Mouse (Mus musculus) hindbrain, embryonic 15.5 days (tissue): Measurements from ENCODE around the gene Znhit2. TPM values are rescaled to one million over a fixed set of nuclear protein-coding genes. Genes with fewer than 3 reads are reported as not detected.
A peak's percentile ranks its signal among the peaks of the same experiment; 100 is the strongest.

Experiments
- ATAC-seq: fragments of 200-750 bp; cut with Nextera tagmentation; 2 replicates; pipeline ENCODE4 v1.8.0; 2017; ENCODE audit warnings: low read depth, moderate number of reproducible peaks, moderate TSS enrichment; ENCODE audit not compliant: low FRiP score
- H3K27ac ChIP-seq: fragments of 300-500 bp; sonication (generic); replicated peaks from 2 replicates; pipeline ENCODE4 v1.5.1; 2015; ENCODE audit warnings: mild to moderate bottlenecking, inconsistent platforms
- H3K27me3 ChIP-seq: fragments of 300-500 bp; sonication (generic); 2 replicates; pipeline ENCODE4 v1.6.1; 2015; ENCODE audit warnings: control low read depth, inconsistent platforms
- H3K36me3 ChIP-seq: fragments of 300-500 bp; sonication (generic); 2 replicates; pipeline ENCODE4 v1.6.1; 2015; ENCODE audit warnings: control low read depth, inconsistent platforms
- H3K4me1 ChIP-seq: fragments of 300-500 bp; sonication (generic); replicated peaks from 2 replicates; pipeline ENCODE4 v1.6.1; 2015; ENCODE audit warnings: control low read depth, inconsistent platforms
- H3K4me2 ChIP-seq: fragments of 300-500 bp; sonication (generic); 2 replicates; pipeline ENCODE4 v1.6.1; 2015; ENCODE audit warnings: moderate library complexity, mild to moderate bottlenecking, inconsistent platforms
- H3K4me3 ChIP-seq: fragments of 300-500 bp; sonication (generic); 2 replicates; pipeline ENCODE4 v1.5.1; 2015; ENCODE audit warnings: mild to moderate bottlenecking, inconsistent platforms
- H3K9ac ChIP-seq: fragments of 300-500 bp; sonication (generic); 2 replicates; pipeline ENCODE4 v1.6.1; 2015; ENCODE audit warnings: inconsistent platforms
- H3K9me3 ChIP-seq: fragments of 300-500 bp; sonication (generic); 2 replicates; pipeline ENCODE4 v1.6.1; 2016; ENCODE audit warnings: control low read depth, inconsistent platforms
- WGBS: fragments of 180-500 bp; shearing (Covaris S2); methylation state at CpG from one replicate; pipeline ENCODE4 v1.1.7; 2015; 5-methylcytosine and 5-hydroxymethylcytosine counted together
- polyA plus RNA-seq: library from polyadenylated mRNA; unstranded; fragments of >200 nt; fragmentation: Nextera tagmentation; extraction: Ambion mirVana; gene quantifications from 2 replicates; pipeline ENCODE4 v1.2.1, GENCODE M21; 2015

The Znhit2 gene
- polyA plus RNA-seq, 1 experiment from 2014 or later: 34.8 TPM

- Histone ChIP-seq H3K9ac (no peak overlapping the region), H3K4me2 (0 out of 2 replicates have a peak overlapping the region, but pooled peaks have one; percentile 98)
Observed at GRCm38 (mm10) chr19:6048681-6049410, 12.1 kb upstream of the Znhit2 start.

GRCm38 (mm10) chr19:6052516-6052915 is 8.5 kb upstream of the Znhit2 start:
- H3K9me3 ChIP-seq: no peaks in the 10 kb centered on the region
- no peak overlapping the region for H3K4me3 ChIP-seq
- H3K9ac ChIP-seq: no peak overlapping the region
- no peaks in the 10 kb centered on the region for H3K27me3 ChIP-seq
- WGBS: 86% methylated on average over 7 of the region's 7 CpGs
- peaks cover 69% of the 10 kb centered on the region for H3K36me3 ChIP-seq
- no peak overlapping the region for H3K4me2 ChIP-seq
- ATAC-seq: no peak
- peaks cover 26% of the 10 kb centered on the region for H3K4me1 ChIP-seq
- H3K27ac ChIP-seq: no peak overlapping the region

More at GRCm38 (mm10) chr19:6048681-6049410, 12.1 kb upstream of the Znhit2 start:
- WGBS: 91% methylated on average over 11 of the region's 11 CpGs
- H3K9me3 ChIP-seq: no peaks in the 10 kb centered on the region
- no peaks in the 10 kb centered on the region for H3K27me3 ChIP-seq
- no peak overlapping the region for H3K4me3 ChIP-seq
- ATAC-seq: no peak
- peaks cover 27% of the 10 kb centered on the region for H3K4me1 ChIP-seq
- no peak overlapping the region for H3K27ac ChIP-seq
- H3K36me3 ChIP-seq: peaks cover 57% of the 10 kb centered on the region

- 88% methylated on average over 5 of the region's 5 CpGs for WGBS
Observed at GRCm38 (mm10) chr19:6054296-6054695, 6.7 kb upstream of the Znhit2 start.

GRCm38 (mm10) chr19:6056696-6057095 is 4.3 kb upstream of the Znhit2 start:
- WGBS: 60% methylated on average over 4 of the region's 4 CpGs
- Histone ChIP-seq H3K4me3 (peak overlapping the region; percentile 92), H3K36me3 (peaks cover 38% of the 10 kb centered on the region)

More at GRCm38 (mm10) chr19:6054296-6054695, 6.7 kb upstream of the Znhit2 start:
- no peak for ATAC-seq
- Histone ChIP-seq H3K27me3 (no peaks in the 10 kb centered on the region), H3K4me1 (peaks cover 23% of the 10 kb centered on the region), H3K27ac (no peak overlapping the region), H3K9me3 (no peaks in the 10 kb centered on the region), H3K36me3 (peaks cover 58% of the 10 kb centered on the region), H3K9ac (no peak overlapping the region), H3K4me3 (no peak overlapping the region), H3K4me2 (no peak overlapping the region)

GRCm38 (mm10) chr19:6057313-6058096 is 3.5 kb upstream of the Znhit2 start, which contains the start of the genes Mrpl49 and Fau:
Gene Mrpl49 (minus strand): TSS chr19:6057785.
Gene Fau (plus strand): TSS chr19:6057844.
- peaks cover 30% of the 10 kb centered on the region for H3K36me3 ChIP-seq
- H3K9me3 ChIP-seq: no peaks in the 10 kb centered on the region
- no peaks in the 10 kb centered on the region for H3K27me3 ChIP-seq
- H3K9ac ChIP-seq: peak within 1 kb of the TSS; percentile 89
- peak within 1 kb of the TSS; percentile 88 for H3K27ac ChIP-seq
- under 1% methylated on average over 63 of the region's 63 CpGs for WGBS
- ATAC-seq: peak; percentile 90
- peak within 1 kb of the TSS; percentile 92 for H3K4me3 ChIP-seq
- H3K4me1 ChIP-seq: peaks cover 37% of the 10 kb centered on the region
- peak within 1 kb of the TSS; percentile 88 for H3K4me2 ChIP-seq

More at GRCm38 (mm10) chr19:6056696-6057095, 4.3 kb upstream of the Znhit2 start:
- ATAC-seq: no peak
- H3K4me2 ChIP-seq: peak overlapping the region; percentile 88
- no peak overlapping the region for H3K27ac ChIP-seq
- no peaks in the 10 kb centered on the region for H3K9me3 ChIP-seq
- H3K4me1 ChIP-seq: peaks cover 28% of the 10 kb centered on the region
- peak overlapping the region; percentile 89 for H3K9ac ChIP-seq
- H3K27me3 ChIP-seq: no peaks in the 10 kb centered on the region

GRCm38 (mm10) chr19:6058513-6058912 is 2.5 kb upstream of the Znhit2 start:
- Histone ChIP-seq H3K9ac (peak overlapping the region; percentile 88), H3K4me2 (peak overlapping the region; percentile 88), H3K4me3 (peak overlapping the region; percentile 92), H3K4me1 (peaks cover 47% of the 10 kb centered on the region), H3K27ac (peak overlapping the region; percentile 88; the same call in 1 of the 2 replicates), H3K9me3 (no peaks in the 10 kb centered on the region), H3K27me3 (no peaks in the 10 kb centered on the region), H3K36me3 (peaks cover 20% of the 10 kb centered on the region)
- ATAC-seq: no peak
- WGBS: 39% methylated on average over 5 of the region's 5 CpGs

- no peaks in the 10 kb centered on the region for H3K27me3 ChIP-seq
- 89% methylated on average over 5 of the region's 5 CpGs for WGBS
- peak overlapping the region; percentile 88 for H3K9ac ChIP-seq
- H3K4me1 ChIP-seq: peaks cover 51% of the 10 kb centered on the region
- H3K4me2 ChIP-seq: peak overlapping the region; percentile 88
- peak overlapping the region; percentile 92 for H3K4me3 ChIP-seq
- H3K36me3 ChIP-seq: peaks cover 15% of the 10 kb centered on the region
- ATAC-seq: no peak
- H3K9me3 ChIP-seq: no peaks in the 10 kb centered on the region
- H3K27ac ChIP-seq: no peak overlapping the region
Observed at GRCm38 (mm10) chr19:6058966-6059365, 2.0 kb upstream of the Znhit2 start.

- H3K36me3 ChIP-seq: peaks cover 4% of the 10 kb centered on the region; the same call in 1 of the 2 replicates
- H3K27ac ChIP-seq: peak overlapping the region; percentile 93
- peaks cover 62% of the 10 kb centered on the region for H3K4me1 ChIP-seq
- H3K27me3 ChIP-seq: no peaks in the 10 kb centered on the region
- H3K4me2 ChIP-seq: peak overlapping the region; percentile 99
- WGBS: 1% methylated on average over 44 of the region's 44 CpGs
- peak; percentile 1; the same call in 1 of the 2 replicates for ATAC-seq
- H3K9ac ChIP-seq: peak overlapping the region; percentile 98
- H3K4me3 ChIP-seq: peak overlapping the region; percentile 93
- H3K9me3 ChIP-seq: no peaks in the 10 kb centered on the region
Observed at GRCm38 (mm10) chr19:6061641-6062302, 780 bp downstream of the Znhit2 start.

GRCm38 (mm10) chr19:6062418-6062817 is 1.4 kb downstream of the Znhit2 start:
- Histone ChIP-seq H3K27ac (peak overlapping the region; percentile 93; the same call in 1 of the 2 replicates), H3K4me1 (peaks cover 62% of the 10 kb centered on the region)

GRCm38 (mm10) chr19:6063081-6063480 is 2.1 kb downstream of the Znhit2 start:
- Histone ChIP-seq H3K27me3 (no peaks in the 10 kb centered on the region), H3K4me3 (no peak overlapping the region), H3K9ac (no peak overlapping the region), H3K4me1 (peaks cover 65% of the 10 kb centered on the region), H3K27ac (no peak overlapping the region), H3K4me2 (peak overlapping the region; percentile 99; the same call in 1 of the 2 replicates), H3K9me3 (no peaks in the 10 kb centered on the region), H3K36me3 (peaks cover 4% of the 10 kb centered on the region; the same call in 1 of the 2 replicates)
- no peak for ATAC-seq
- 89% methylated on average over 6 of the region's 6 CpGs for whole genome bisulfite sequencing

More at GRCm38 (mm10) chr19:6062418-6062817, 1.4 kb downstream of the Znhit2 start:
- H3K36me3 ChIP-seq: peaks cover 4% of the 10 kb centered on the region; the same call in 1 of the 2 replicates
- H3K27me3 ChIP-seq: no peaks in the 10 kb centered on the region
- peak overlapping the region; percentile 98 for H3K9ac ChIP-seq
- 65% methylated on average over 5 of the region's 5 CpGs for WGBS
- no peaks in the 10 kb centered on the region for H3K9me3 ChIP-seq
- H3K4me2 ChIP-seq: peak overlapping the region; percentile 99
- ATAC-seq: no peak
- H3K4me3 ChIP-seq: peak overlapping the region; percentile 93

GRCm38 (mm10) chr19:6066571-6066970 is 5.6 kb downstream of the Znhit2 start:
- Histone ChIP-seq H3K27ac (peak overlapping the region; percentile 88), H3K4me2 (peak overlapping the region; percentile 94), H3K27me3 (no peaks in the 10 kb centered on the region), H3K36me3 (peaks cover 23% of the 10 kb centered on the region), H3K9me3 (no peaks in the 10 kb centered on the region), H3K4me3 (peak overlapping the region; percentile 61), H3K9ac (peak overlapping the region; percentile 84), H3K4me1 (peaks cover 56% of the 10 kb centered on the region)
- 25% methylated on average over 5 of the region's 5 CpGs for WGBS
- ATAC-seq: peak; percentile 16; the same call in 1 of the 2 replicates
